Mouse (Mus musculus): ENCODE results near the gene Cracr2a. TPM values are rescaled to one million over a fixed set of nuclear protein-coding genes. Genes with fewer than 3 reads are reported as not detected.

Gene Cracr2a
- total and polyA plus RNA-seq, 2 experiments = 0.07 to 0.09 TPM

DNA sequence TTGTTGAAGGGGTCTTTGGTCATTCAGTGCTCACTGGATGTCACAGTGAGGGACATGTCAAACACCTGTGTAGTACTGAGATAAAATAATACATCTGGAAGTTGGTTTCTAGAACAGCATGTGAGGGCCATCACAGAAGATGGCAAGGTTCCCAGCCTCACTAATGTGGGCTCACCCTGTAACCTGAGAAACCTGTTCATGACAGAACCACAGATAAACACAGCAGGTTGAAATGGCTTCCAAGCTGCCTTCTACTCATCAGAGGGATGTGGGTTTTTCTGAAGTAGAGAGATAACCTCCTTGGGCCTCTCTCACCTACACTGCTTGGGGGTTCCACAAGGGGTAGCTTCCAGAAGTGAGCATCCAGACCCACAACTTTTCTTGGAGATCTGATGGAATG is 48.5 kb downstream of the Cracr2a start:
- no peaks in the 10 kb centered on the region for H3K4me1 ChIP-seq (ENCODE audit: control insufficient read depth, insufficient read depth, low read length)
- H3K36me3 ChIP-seq (ENCODE audit: control insufficient read depth, insufficient read depth, low read length) = no peaks in the 10 kb centered on the region
- no peak overlapping the region for H3K27ac ChIP-seq (replicated peaks; ENCODE audit: insufficient read depth, low read depth, low read length)
- TF ChIP-seq POLR2A (IDR thresholded peaks at IDR 0.05; ENCODE audit: extremely low read depth, insufficient read depth, low read length) = no peak
- no peak for TF ChIP-seq CTCF (IDR thresholded peaks at IDR 0.05; ENCODE audit: low read depth, low read length)
- H3K9ac ChIP-seq (ENCODE audit: low read depth, low read length) = no peak overlapping the region
- H3K27me3 ChIP-seq (ENCODE audit: control insufficient read depth, insufficient read depth, low read length) = no peaks in the 10 kb centered on the region
- no peaks in the 10 kb centered on the region for H3K79me2 ChIP-seq (ENCODE audit: control insufficient read depth, insufficient read depth, low read length)
- DNase-seq (ENCODE audit: extremely low read depth, low read depth, low spot score) = no peak
- H3K4me3 ChIP-seq (ENCODE audit: insufficient read depth, low read depth, low read length) = no peak overlapping the region

DNA sequence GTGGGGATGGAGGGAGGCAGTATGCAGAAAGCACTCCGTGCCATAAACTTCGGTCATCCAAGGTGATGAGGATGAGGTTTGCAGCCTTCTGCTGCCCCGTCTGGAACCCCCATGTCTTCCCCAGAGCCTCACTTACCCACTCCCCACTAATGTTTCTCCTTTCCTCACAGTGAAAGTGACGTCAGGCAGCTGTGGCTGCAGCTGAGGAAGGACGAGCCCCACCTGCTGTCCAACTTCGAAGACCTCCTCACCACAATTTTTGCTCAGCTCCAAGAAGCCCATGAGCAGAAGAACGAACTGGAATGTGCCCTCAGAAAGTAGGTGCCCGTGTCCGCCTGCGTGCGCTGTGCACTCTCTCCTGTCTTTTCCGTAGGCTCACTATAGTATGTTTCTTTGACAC is 50.1 kb downstream of the Cracr2a start:
- Histone ChIP-seq H3K27me3 (ENCODE audit: control insufficient read depth, insufficient read depth, low read length) (no peaks in the 10 kb centered on the region), H3K79me2 (ENCODE audit: control insufficient read depth, insufficient read depth, low read length) (no peaks in the 10 kb centered on the region), H3K36me3 (ENCODE audit: control insufficient read depth, insufficient read depth, low read length) (no peaks in the 10 kb centered on the region), H3K9ac (ENCODE audit: low read depth, low read length) (no peak overlapping the region), H3K4me1 (ENCODE audit: control insufficient read depth, insufficient read depth, low read length) (no peaks in the 10 kb centered on the region), H3K27ac (replicated peaks; ENCODE audit: insufficient read depth, low read depth, low read length) (no peak overlapping the region), H3K4me3 (ENCODE audit: insufficient read depth, low read depth, low read length) (no peak overlapping the region)
- TF ChIP-seq POLR2A (IDR thresholded peaks at IDR 0.05; ENCODE audit: extremely low read depth, insufficient read depth, low read length) (no peak), CTCF (IDR thresholded peaks at IDR 0.05; ENCODE audit: low read depth, low read length) (no peak)
- 84% methylated on average over 12 of the region's 12 CpGs for WGBS
- no peak for DNase-seq (ENCODE audit: extremely low read depth, low read depth, low spot score)

DNA sequence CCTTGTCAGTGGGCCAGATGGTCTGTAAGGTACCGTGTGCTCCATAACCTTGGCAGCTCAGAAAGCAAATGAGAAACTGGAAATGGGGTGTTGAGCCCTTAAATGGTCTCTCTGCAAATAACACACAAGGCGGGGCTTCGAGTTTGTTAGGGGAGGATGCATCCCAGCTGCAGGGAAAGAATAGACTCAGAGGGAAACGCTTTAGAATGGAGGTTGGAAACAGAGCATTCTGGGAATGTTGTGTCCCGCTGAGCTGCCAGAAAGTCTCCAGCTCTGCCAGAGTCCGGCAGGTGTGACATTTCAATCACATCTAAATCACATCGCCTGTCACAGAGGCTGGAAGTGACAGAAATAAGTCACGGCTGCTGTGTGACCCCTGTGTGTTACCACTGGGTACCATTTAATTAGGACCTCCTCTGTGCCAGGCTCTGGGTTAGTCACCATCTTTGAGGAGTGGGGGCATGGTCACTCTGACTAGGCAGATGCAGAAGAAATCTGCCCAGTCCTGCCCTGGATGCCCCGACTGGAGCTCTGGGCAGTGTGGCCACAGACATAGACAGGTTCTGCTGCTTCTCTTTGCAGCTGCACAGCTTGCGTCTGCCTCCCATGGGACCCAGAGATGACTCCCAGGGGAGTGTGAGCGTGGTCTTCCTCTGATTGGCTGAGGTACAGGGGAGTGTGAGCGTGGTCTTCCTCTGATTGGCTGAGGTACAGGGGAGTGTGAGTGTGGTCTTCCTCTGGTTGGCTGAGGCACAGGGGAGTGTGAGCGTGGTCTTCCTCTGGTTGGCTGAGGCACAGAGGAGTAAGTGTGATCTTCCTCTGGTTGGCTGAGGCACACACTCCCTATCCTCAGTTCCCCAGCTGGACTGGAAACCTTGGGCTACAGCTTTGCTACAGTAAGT is 53.2 kb downstream of the Cracr2a start:
- no peaks in the 10 kb centered on the region for H3K36me3 ChIP-seq (ENCODE audit: control insufficient read depth, insufficient read depth, low read length)
- DNase-seq (ENCODE audit: extremely low read depth, low read depth, low spot score) = no peak
- TF ChIP-seq POLR2A (IDR thresholded peaks at IDR 0.05; ENCODE audit: extremely low read depth, insufficient read depth, low read length) = no peak
- no peak for TF ChIP-seq CTCF (IDR thresholded peaks at IDR 0.05; ENCODE audit: low read depth, low read length)

DNA sequence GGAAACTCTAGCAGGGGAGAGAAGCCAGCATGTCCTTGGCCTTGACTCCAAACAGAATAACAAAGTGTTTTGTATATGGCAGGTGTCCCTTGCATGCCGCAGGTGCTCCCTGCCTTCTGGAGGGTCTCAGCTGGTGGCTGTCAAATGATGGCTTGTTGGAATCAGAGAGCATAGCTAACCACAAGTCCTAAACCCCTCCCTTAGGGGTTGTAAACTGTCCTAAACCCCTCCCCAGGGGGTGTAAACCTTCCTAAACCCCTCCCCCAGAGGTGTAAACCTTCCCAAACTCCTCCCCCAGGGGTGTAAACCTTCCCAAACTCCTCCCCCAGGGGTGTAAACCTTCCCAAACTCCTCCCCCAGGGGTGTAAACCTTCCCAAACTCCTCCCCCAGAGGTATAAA is 55.5 kb downstream of the Cracr2a start:
- Histone ChIP-seq H3K27me3 (ENCODE audit: control insufficient read depth, insufficient read depth, low read length) (no peaks in the 10 kb centered on the region; the same call in 1 of the 2 replicates), H3K79me2 (ENCODE audit: control insufficient read depth, insufficient read depth, low read length) (no peaks in the 10 kb centered on the region), H3K4me1 (ENCODE audit: control insufficient read depth, insufficient read depth, low read length) (no peaks in the 10 kb centered on the region), H3K27ac (replicated peaks; ENCODE audit: insufficient read depth, low read depth, low read length) (no peak overlapping the region), H3K36me3 (ENCODE audit: control insufficient read depth, insufficient read depth, low read length) (no peaks in the 10 kb centered on the region), H3K4me3 (ENCODE audit: insufficient read depth, low read depth, low read length) (no peak overlapping the region), H3K9ac (ENCODE audit: low read depth, low read length) (no peak overlapping the region)
- no peak for TF ChIP-seq POLR2A (IDR thresholded peaks at IDR 0.05; ENCODE audit: extremely low read depth, insufficient read depth, low read length)
- TF ChIP-seq CTCF (IDR thresholded peaks at IDR 0.05; ENCODE audit: low read depth, low read length) = no peak
- DNase-seq (ENCODE audit: extremely low read depth, low read depth, low spot score) = no peak
- 91% methylated on average over 1 of the region's 1 CpGs for WGBS

More for the DNA sequence above, 53.2 kb downstream of the Cracr2a start:
- Histone ChIP-seq H3K9ac (ENCODE audit: low read depth, low read length) (no peak overlapping the region), H3K27ac (replicated peaks; ENCODE audit: insufficient read depth, low read depth, low read length) (no peak overlapping the region), H3K4me3 (ENCODE audit: insufficient read depth, low read depth, low read length) (no peak overlapping the region), H3K27me3 (ENCODE audit: control insufficient read depth, insufficient read depth, low read length) (no peaks in the 10 kb centered on the region; the same call in 1 of the 2 replicates), H3K79me2 (ENCODE audit: control insufficient read depth, insufficient read depth, low read length) (no peaks in the 10 kb centered on the region), H3K4me1 (ENCODE audit: control insufficient read depth, insufficient read depth, low read length) (no peaks in the 10 kb centered on the region)
- WGBS = 57% methylated on average over 13 of the region's 13 CpGs

DNA sequence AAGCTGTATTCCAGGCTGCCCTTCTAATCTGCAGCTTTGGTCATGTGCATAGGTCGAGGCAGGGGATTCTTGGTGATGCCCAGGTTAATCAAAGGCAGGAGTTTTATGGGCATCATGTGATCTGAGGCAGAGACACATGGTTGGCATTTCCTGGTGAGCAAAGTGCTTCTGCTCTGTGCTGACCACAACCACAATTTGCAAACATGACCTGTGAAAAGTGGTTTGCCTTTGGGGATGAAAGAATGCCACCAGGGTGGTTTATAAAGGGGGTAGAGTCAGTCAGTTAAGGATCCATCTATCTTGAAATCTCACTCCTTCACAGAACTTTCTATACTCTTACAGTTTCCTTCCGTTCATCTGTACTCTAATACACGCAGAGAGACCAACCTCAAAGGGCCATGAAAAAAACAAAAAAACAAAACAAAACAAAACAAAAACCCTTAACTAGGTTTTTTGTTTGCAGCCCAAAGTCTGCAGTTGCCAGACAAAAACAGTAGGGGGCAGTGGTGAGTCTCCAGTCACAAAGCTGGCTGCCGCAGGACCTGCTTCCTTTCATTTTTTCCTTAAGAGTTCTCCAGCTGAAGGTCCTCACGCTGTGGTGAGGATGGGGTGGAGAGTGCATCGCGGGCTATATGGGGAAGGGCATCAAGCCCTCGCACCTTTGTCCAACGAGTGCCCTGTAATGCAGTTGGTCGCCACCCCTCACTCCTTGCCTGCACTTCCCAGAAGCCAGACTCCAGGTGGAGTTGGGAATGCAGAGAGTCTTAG is 56.3 kb downstream of the Cracr2a start:
- Histone ChIP-seq H3K79me2 (ENCODE audit: control insufficient read depth, insufficient read depth, low read length) (no peaks in the 10 kb centered on the region), H3K9ac (ENCODE audit: low read depth, low read length) (no peak overlapping the region), H3K4me1 (ENCODE audit: control insufficient read depth, insufficient read depth, low read length) (no peaks in the 10 kb centered on the region), H3K27ac (replicated peaks; ENCODE audit: insufficient read depth, low read depth, low read length) (no peak overlapping the region), H3K4me3 (ENCODE audit: insufficient read depth, low read depth, low read length) (no peak overlapping the region), H3K36me3 (ENCODE audit: control insufficient read depth, insufficient read depth, low read length) (no peaks in the 10 kb centered on the region), H3K27me3 (ENCODE audit: control insufficient read depth, insufficient read depth, low read length) (no peaks in the 10 kb centered on the region; the same call in 1 of the 2 replicates)
- 41% methylated on average over 10 of the region's 10 CpGs for WGBS
- TF ChIP-seq CTCF (IDR thresholded peaks at IDR 0.05; ENCODE audit: low read depth, low read length) (peak; percentile 65), POLR2A (IDR thresholded peaks at IDR 0.05; ENCODE audit: extremely low read depth, insufficient read depth, low read length) (no peak)
- peak; percentile 2 for DNase-seq (ENCODE audit: extremely low read depth, low read depth, low spot score)
